Mouse (Mus musculus) midbrain, embryonic 11.5 days (tissue): ENCODE results near the gene Afg3l1. TPM values are rescaled to one million over a fixed set of nuclear protein-coding genes. Genes with fewer than 3 reads are reported as not detected.

ENCODE experiments used
- ATAC-seq: fragments of 200-750 bp; cut with Nextera tagmentation; 2 replicates; pipeline ENCODE4 v1.8.0; 2017; ENCODE audit warnings: moderate TSS enrichment, moderate library complexity; ENCODE audit not compliant: low FRiP score
- DNase-seq: peaks from one replicate; pipeline ENCODE4 v3.0.0; 2015; ENCODE audit warnings: low spot score; ENCODE audit errors: missing footprints
- H3K27ac ChIP-seq: fragments of 300-500 bp; sonication (generic); 2 replicates; pipeline ENCODE4 v1.5.1; 2014; ENCODE audit warnings: low read depth, low read length
- H3K27me3 ChIP-seq: fragments of 300-500 bp; sonication (generic); 2 replicates; pipeline ENCODE4 v1.6.1; 2014; ENCODE audit warnings: mild to moderate bottlenecking, low read length, moderate library complexity, mixed read lengths; ENCODE audit not compliant: control insufficient read depth, insufficient read depth
- H3K36me3 ChIP-seq: fragments of 300-500 bp; sonication (generic); 2 replicates; pipeline ENCODE4 v1.6.1; 2014; ENCODE audit warnings: mild to moderate bottlenecking, low read length, moderate library complexity, mixed read lengths; ENCODE audit not compliant: control insufficient read depth, insufficient read depth
- H3K4me1 ChIP-seq: fragments of 300-500 bp; sonication (generic); 2 replicates; pipeline ENCODE4 v1.6.1; 2014; ENCODE audit warnings: low read length; ENCODE audit not compliant: control insufficient read depth, insufficient read depth
- H3K4me2 ChIP-seq: fragments of 300-500 bp; sonication (generic); 2 replicates; pipeline ENCODE4 v1.6.1; 2014; ENCODE audit warnings: mild to moderate bottlenecking, moderate library complexity
- H3K4me3 ChIP-seq: fragments of 300-500 bp; sonication (generic); 2 replicates; pipeline ENCODE4 v1.5.1; 2014; ENCODE audit warnings: low read depth, low read length
- H3K9ac ChIP-seq: fragments of 300-500 bp; sonication (generic); 2 replicates; pipeline ENCODE4 v1.6.1; 2014; ENCODE audit warnings: low read length
- H3K9me3 ChIP-seq: fragments of 300-500 bp; sonication (generic); 2 replicates; pipeline ENCODE4 v1.6.1; 2016; ENCODE audit warnings: low read length; ENCODE audit not compliant: control insufficient read depth
- WGBS: fragments of 180-500 bp; shearing (Covaris S2); extraction: QIAGEN DNeasy Blood & Tissue Kit; methylation state at CpG from one replicate; pipeline ENCODE4 v1.1.7; 2014; 5-methylcytosine and 5-hydroxymethylcytosine counted together
- polyA plus RNA-seq: library from polyadenylated mRNA; unstranded; fragments of >200 nt; fragmentation: Nextera tagmentation; extraction: Ambion mirVana; gene quantifications from 2 replicates; pipeline ENCODE4 v1.2.1, GENCODE M21; 2014

Afg3l1 gene
- polyA plus RNA-seq, 1 experiment from 2014 or later, result 39.9 TPM

GRCm38 (mm10) chr8:123503801-123504467, 26.2 kb downstream of the Afg3l1 start:
- Histone ChIP-seq H3K27me3 (no peaks in the 10 kb centered on the region), H3K9me3 (0 out of 2 replicates have a peak, but pooled peaks cover 2% of the 10 kb centered on the region), H3K36me3 (peaks cover 44% of the 10 kb centered on the region), H3K9ac (no peak overlapping the region), H3K4me3 (no peak overlapping the region), H3K4me2 (no peak overlapping the region), H3K27ac (no peak overlapping the region), H3K4me1 (no peaks in the 10 kb centered on the region)
- no peak for ATAC-seq
- 96% methylated on average over 6 of the region's 6 CpGs for WGBS
- no peak for DNase-seq

- DNase-seq (no peak), ATAC-seq (no peak)
- 90% methylated on average over 9 of the region's 9 CpGs for WGBS
- Histone ChIP-seq H3K4me2 (no peak overlapping the region), H3K4me3 (no peak overlapping the region), H3K9ac (no peak overlapping the region), H3K4me1 (no peaks in the 10 kb centered on the region), H3K9me3 (0 out of 2 replicates have a peak, but pooled peaks cover 2% of the 10 kb centered on the region), H3K27me3 (no peaks in the 10 kb centered on the region), H3K27ac (no peak overlapping the region), H3K36me3 (peaks cover 41% of the 10 kb centered on the region)
Measured at GRCm38 (mm10) chr8:123504591-123505195, 27.0 kb downstream of the Afg3l1 start.

GRCm38 (mm10) chr8:123505267-123505666, 27.6 kb downstream of the Afg3l1 start:
- no peak for ATAC-seq
- no peak overlapping the region for H3K9ac ChIP-seq
- H3K4me3 ChIP-seq, result no peak overlapping the region
- H3K4me2 ChIP-seq, result no peak overlapping the region
- 89% methylated on average over 4 of the region's 4 CpGs for WGBS
- peaks cover 41% of the 10 kb centered on the region for H3K36me3 ChIP-seq
- H3K9me3 ChIP-seq, result 0 out of 2 replicates have a peak, but pooled peaks cover 2% of the 10 kb centered on the region
- no peaks in the 10 kb centered on the region for H3K4me1 ChIP-seq
- no peak overlapping the region for H3K27ac ChIP-seq
- H3K27me3 ChIP-seq, result no peaks in the 10 kb centered on the region
- DNase-seq, result peak; percentile 64

GRCm38 (mm10) chr8:123505695-123506094, 28.0 kb downstream of the Afg3l1 start:
- Histone ChIP-seq H3K4me2 (no peak overlapping the region), H3K4me3 (no peak overlapping the region), H3K4me1 (no peaks in the 10 kb centered on the region), H3K9ac (no peak overlapping the region), H3K9me3 (0 out of 2 replicates have a peak, but pooled peaks cover 2% of the 10 kb centered on the region), H3K27ac (no peak overlapping the region), H3K27me3 (no peaks in the 10 kb centered on the region), H3K36me3 (peaks cover 40% of the 10 kb centered on the region)
- no peak for DNase-seq
- no peak for ATAC-seq
- 90% methylated on average over 9 of the region's 9 CpGs for WGBS

GRCm38 (mm10) chr8:123507153-123507552, 29.4 kb downstream of the Afg3l1 start:
- H3K4me1 ChIP-seq, result no peaks in the 10 kb centered on the region
- 0 out of 2 replicates have a peak, but pooled peaks cover 2% of the 10 kb centered on the region for H3K9me3 ChIP-seq
- peaks cover 27% of the 10 kb centered on the region for H3K36me3 ChIP-seq
- H3K4me2 ChIP-seq, result no peak overlapping the region
- H3K9ac ChIP-seq, result no peak overlapping the region
- no peak overlapping the region for H3K27ac ChIP-seq
- H3K27me3 ChIP-seq, result no peaks in the 10 kb centered on the region
- 91% methylated on average over 5 of the region's 5 CpGs for WGBS
- no peak overlapping the region for H3K4me3 ChIP-seq
- ATAC-seq (no peak), DNase-seq (no peak)

GRCm38 (mm10) chr8:123510819-123511218, 33.1 kb downstream of the Afg3l1 start:
- no peak overlapping the region for H3K4me3 ChIP-seq
- no peaks in the 10 kb centered on the region; the same call in 1 of the 2 replicates for H3K27me3 ChIP-seq
- peaks cover 13% of the 10 kb centered on the region for H3K36me3 ChIP-seq
- 0 out of 2 replicates have a peak, but pooled peaks cover 4% of the 10 kb centered on the region for H3K4me1 ChIP-seq
- DNase-seq, result no peak
- ATAC-seq, result no peak
- H3K4me2 ChIP-seq, result no peak overlapping the region
- 82% methylated on average over 5 of the region's 5 CpGs for WGBS
- H3K27ac ChIP-seq, result no peak overlapping the region
- no peaks in the 10 kb centered on the region for H3K9me3 ChIP-seq
- H3K9ac ChIP-seq, result no peak overlapping the region

GRCm38 (mm10) chr8:123514136-123514535, 36.4 kb downstream of the Afg3l1 start:
- peak overlapping the region; percentile 82 for H3K9ac ChIP-seq
- H3K4me3 ChIP-seq, result peak overlapping the region; percentile 75
- H3K36me3 ChIP-seq, result no peaks in the 10 kb centered on the region
- peak overlapping the region; percentile 83 for H3K4me2 ChIP-seq
- H3K27me3 ChIP-seq, result no peaks in the 10 kb centered on the region; the same call in 1 of the 2 replicates
- no peaks in the 10 kb centered on the region for H3K9me3 ChIP-seq
- H3K4me1 ChIP-seq, result peaks cover 5% of the 10 kb centered on the region
- DNase-seq, result peak; percentile 93
- WGBS, result 4% methylated on average over 9 of the region's 9 CpGs
- ATAC-seq, result no peak
- H3K27ac ChIP-seq, result peak overlapping the region; percentile 87

GRCm38 (mm10) chr8:123514781-123515539, 37.3 kb downstream of the Afg3l1 start, which contains the start of gene Dbndd1:
TSS of gene Dbndd1 (minus strand) at chr8:123515463.
- peak within 1 kb of the TSS; percentile 82 for H3K9ac ChIP-seq
- peak within 1 kb of the TSS; percentile 87 for H3K27ac ChIP-seq
- H3K9me3 ChIP-seq, result no peaks in the 10 kb centered on the region
- H3K36me3 ChIP-seq, result no peaks in the 10 kb centered on the region
- ATAC-seq (peak; percentile 78), DNase-seq (peak; percentile 98)
- peak within 1 kb of the TSS; percentile 75 for H3K4me3 ChIP-seq
- peak within 1 kb of the TSS; percentile 83 for H3K4me2 ChIP-seq
- peaks cover 11% of the 10 kb centered on the region for H3K4me1 ChIP-seq
- H3K27me3 ChIP-seq, result no peaks in the 10 kb centered on the region; the same call in 1 of the 2 replicates
- WGBS, result under 1% methylated on average over 53 of the region's 63 CpGs
